Mouse (Mus musculus) layer of hippocampus, adult 2 months (tissue): Measurements from ENCODE around the gene Zcchc3. TPM values are rescaled to one million over a fixed set of nuclear protein-coding genes. Genes with fewer than 3 reads are reported as not detected.

ENCODE experiments used
- DNase-seq, 2 experiments: peaks; one replicate each; pipeline ENCODE4 v3.0.0; 2022; ENCODE audit warnings: low spot score in 2 of 2
- H3K27ac ChIP-seq: fragments of 200-600 bp; 2 replicates; pipeline ENCODE4 v1.8.1; 2022
- H3K4me3 ChIP-seq: fragments of 200-600 bp; 2 replicates; pipeline ENCODE4 v1.8.1; 2022; ENCODE audit warnings: mild to moderate bottlenecking
- CTCF ChIP-seq: fragments of 200-600 bp; conservative IDR thresholded peaks from 2 replicates; pipeline ENCODE4 v1.8.1; 2022; ENCODE audit warnings: antibody characterized with exemption, mild to moderate bottlenecking, moderate library complexity
- total RNA-seq, 2 experiments: library from RNA; stranded (reverse); gene quantifications; 2 replicates each; pipeline ENCODE4 v1.2.3; 2021

The Zcchc3 gene
- total RNA-seq, 2 experiments from 2014 or later: 9.9 to 10.1 TPM

DNA sequence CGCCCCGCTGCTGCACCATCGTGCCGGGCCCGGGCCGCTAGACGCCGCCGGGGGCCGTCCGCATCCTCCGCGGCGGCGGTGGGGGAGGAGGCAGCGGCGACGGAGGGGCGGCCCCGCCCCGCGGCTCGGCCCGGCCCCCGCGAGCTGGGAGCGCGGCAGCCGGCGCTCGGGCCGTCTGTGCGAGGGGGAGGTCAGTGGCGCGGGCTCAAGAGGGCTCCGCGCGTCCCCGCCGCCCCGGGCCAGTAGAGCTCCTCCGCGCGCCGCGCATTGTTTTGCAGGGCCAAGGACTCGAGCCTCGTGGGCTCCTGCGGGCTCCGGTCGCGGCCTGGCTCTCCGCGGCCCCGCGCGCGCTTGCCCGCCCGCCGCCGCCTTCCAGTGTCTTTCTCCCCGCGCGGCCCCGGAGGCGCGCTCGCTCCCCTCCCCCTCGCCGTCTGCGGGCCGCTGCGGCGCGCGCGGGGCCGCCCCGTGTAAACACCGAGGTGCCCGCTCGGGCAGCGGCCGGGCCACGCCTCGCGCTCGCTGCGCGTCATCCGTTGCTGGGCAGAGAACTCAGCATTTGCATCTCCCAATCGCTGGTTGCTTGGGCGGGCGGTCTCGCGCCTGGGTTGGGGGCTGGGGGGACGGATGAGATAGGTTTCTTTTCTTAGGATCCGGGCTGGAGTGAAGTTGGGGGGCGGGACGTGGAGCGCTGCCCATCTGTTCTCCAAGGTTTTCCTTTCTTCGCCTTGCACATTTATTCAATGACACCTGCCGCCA is 17.0 kb downstream of the Zcchc3 start, which contains the start of gene Sox12:
Gene Sox12, minus strand, starts transcription at position 384 of the 756 bp plus-strand sequence.
- peak; percentile 97 to 99 for DNase-seq
- TF ChIP-seq CTCF: no peak

DNA sequence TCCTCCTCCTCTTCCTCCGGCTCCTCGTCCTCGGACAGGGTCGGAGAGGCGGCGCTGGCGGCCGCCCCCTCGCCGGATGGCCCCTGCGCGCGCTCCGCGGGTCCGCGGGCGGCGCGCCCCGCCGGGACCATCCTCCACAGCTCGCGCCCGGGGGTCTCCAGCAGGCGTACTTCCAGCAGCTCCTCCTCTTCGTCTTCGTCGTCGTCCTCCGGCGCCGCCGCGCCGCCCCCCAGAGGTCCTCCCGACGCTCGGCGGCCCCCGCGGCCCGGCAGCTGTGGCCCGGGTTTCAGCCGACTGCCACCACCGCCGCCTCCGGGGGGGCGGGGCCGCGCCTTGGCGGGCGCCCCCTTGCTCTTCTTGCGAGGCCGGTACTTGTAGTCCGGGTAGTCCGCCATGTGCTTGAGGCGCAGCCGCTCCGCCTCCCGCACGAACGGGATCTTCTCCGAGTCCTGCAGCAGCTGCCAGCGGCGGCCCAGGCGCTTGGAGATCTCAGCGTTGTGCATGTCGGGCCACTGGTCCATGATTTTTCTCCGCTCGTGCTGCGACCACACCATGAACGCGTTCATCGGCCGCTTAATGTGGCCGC is 17.7 kb downstream of the Zcchc3 start:
- H3K4me3 ChIP-seq: peak overlapping the region; percentile 90
- DNase-seq: peak; percentile 83 to 87
- no peak for TF ChIP-seq CTCF
- H3K27ac ChIP-seq: peak overlapping the region; percentile 99

More for the DNA sequence above, 17.0 kb downstream of the Zcchc3 start, which contains the start of gene Sox12:
- peak within 1 kb of the TSS; percentile 90 for H3K4me3 ChIP-seq
- peak within 1 kb of the TSS; percentile 99 for H3K27ac ChIP-seq

GRCm38 (mm10) chr2:152396110-152397003 is 18.5 kb downstream of the Zcchc3 start:
- DNase-seq: peak; percentile 86 to 95
- peak overlapping the region; percentile 90 for H3K4me3 ChIP-seq
- peak; percentile 66 for TF ChIP-seq CTCF
- peak overlapping the region; percentile 99 for H3K27ac ChIP-seq

GRCm38 (mm10) chr2:152395271-152395920 is 19.4 kb downstream of the Zcchc3 start:
- Histone ChIP-seq H3K4me3 (peak overlapping the region; percentile 90), H3K27ac (peak overlapping the region; percentile 99)
- TF ChIP-seq CTCF: no peak
- DNase-seq: peak; percentile 10 to 16

DNA sequence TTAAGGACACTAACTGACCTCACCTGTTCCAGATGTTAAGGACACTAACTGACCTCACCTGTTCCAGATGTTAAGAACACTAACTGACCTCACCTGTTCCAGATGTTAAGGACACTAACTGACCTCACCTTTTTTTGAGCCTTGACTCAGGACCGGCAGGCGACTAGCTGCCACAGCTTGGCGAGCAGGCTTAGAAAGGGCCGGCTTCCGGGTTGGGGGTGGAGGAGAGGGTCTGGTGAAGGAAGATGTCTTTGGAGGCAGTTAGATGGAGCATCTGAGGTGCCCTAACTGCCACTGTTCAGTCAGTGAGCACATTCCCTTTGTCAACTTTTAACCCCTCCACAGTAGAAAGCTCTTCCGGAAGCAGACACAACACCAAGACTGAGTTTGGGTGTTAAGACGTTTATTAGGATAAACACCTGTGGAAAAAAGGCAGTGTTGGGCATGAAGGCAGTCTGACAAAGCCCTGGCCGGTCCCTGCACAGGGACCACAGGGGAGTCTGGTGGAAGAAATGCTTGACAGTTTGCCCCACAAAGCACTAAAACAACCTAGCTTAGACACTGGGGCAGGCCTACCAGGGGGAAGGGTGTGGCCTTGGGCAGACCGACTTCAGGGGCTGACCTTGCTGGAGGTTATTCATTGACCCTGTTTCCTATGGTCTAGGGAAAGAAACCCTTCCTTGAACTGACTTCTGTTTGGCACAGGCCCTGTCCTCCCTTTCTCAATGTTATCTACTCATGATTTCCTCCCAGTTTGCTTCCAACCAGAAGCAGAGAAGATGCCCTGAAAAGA is 21.4 kb downstream of the Zcchc3 start:
- no peak for TF ChIP-seq CTCF
- H3K27ac ChIP-seq: no peak overlapping the region
- no peak overlapping the region for H3K4me3 ChIP-seq
- no peak for DNase-seq

DNA sequence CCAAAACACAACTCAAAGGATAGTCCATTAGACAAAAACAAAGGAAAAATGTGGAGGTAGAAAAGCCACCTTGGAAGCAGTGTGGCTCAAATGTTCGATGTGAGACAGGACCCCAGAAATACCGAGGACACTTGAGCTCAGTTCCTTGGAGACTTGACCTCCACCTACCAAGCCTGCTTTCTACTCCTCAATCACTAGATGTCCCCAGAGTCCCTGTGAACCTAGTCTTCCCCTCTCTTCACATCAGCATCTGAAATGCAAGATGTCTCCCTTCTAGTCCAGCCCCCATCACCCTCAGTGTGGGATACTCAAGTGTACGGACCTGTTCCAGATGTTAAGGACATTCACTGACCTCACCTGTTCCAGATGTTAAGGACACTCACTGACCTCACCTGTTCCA is 22.0 kb downstream of the Zcchc3 start:
- H3K4me3 ChIP-seq: no peak overlapping the region
- DNase-seq: peak; percentile 33 to 63
- peak; percentile 87 for TF ChIP-seq CTCF
- no peak overlapping the region for H3K27ac ChIP-seq

- no peak for TF ChIP-seq CTCF
- no peak overlapping the region for H3K27ac ChIP-seq
- no peak overlapping the region for H3K4me3 ChIP-seq
- no peak for DNase-seq
Measured at GRCm38 (mm10) chr2:152384191-152384590, 30.6 kb downstream of the Zcchc3 start.

DNA sequence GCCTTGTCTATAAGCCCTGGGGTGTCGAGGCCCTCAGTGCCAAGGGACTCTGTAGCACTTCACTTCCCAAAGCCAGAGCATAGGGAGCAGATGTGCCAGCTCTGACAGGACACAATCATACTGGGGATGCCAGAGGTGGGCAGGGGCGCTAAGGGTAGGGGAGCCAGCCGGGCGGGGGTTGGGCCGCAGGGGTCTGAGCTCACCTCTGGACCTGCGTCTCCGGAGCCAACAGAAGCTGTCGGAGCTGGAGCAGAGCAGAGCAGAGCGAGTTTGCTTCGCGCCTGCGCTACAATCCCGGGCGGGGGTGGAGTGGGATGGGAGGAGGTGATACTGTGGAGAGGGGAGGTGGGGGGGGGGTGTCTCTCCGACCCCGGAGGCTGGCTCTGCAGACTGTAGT is 38.5 kb downstream of the Zcchc3 start, which contains the start of gene Nrsn2:
Gene Nrsn2, minus strand, starts transcription at position 294 of the 397 bp plus-strand sequence.
- H3K4me3 ChIP-seq: peak within 1 kb of the TSS; percentile 49
- peak in 1 of 2 experiments; percentile 54 for DNase-seq
- H3K27ac ChIP-seq: peak within 1 kb of the TSS; percentile 74
- TF ChIP-seq CTCF: no peak

- DNase-seq: peak; percentile 40 to 53
- TF ChIP-seq CTCF: no peak
Measured at GRCm38 (mm10) chr2:152375652-152376344, 39.0 kb downstream of the Zcchc3 start.

DNA sequence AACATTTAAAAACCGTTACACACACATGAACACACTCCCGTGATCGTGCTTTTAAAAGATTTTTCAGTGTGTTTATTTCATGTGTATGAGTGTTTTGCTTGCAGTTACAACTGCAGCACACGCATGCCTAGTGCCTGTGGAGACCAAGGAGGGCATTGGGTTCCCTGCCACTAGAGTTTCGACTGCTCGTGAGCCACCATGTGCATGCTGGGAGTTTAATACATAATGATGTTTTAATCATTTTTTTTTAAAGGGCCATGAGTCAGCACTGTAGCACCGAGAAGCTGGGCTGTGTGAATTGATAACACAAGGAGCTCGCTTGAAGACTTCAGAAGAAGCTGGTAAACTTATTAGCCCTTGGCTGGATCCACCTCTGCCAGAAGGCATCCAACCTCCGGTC is 41.3 kb downstream of the Zcchc3 start:
- no peak for DNase-seq
- Histone ChIP-seq H3K4me3 (no peak overlapping the region), H3K27ac (no peak overlapping the region)
- no peak for TF ChIP-seq CTCF

More at GRCm38 (mm10) chr2:152375652-152376344, 39.0 kb downstream of the Zcchc3 start:
- Histone ChIP-seq H3K4me3 (peak overlapping the region; percentile 49), H3K27ac (peak overlapping the region; percentile 74)

DNA sequence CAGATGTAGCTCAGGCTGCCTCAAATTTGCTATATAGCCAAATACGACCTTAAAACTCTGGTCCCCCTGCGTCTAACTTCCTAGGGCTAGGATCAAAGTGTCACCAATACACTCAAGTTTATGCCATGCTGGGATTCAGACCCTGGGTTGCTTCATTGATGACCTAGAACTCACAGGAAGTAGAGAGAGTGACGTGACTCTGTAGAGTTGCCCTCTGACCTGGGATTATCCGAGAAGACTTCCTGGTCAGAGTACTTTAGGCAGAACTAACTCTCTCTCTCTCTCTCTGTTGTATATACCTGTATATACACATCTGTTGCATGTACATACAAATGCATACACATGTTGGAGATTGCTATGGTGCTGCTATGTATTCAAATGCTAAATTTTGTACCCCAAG is 42.2 kb downstream of the Zcchc3 start:
- Histone ChIP-seq H3K27ac (no peak overlapping the region), H3K4me3 (no peak overlapping the region)
- no peak for DNase-seq
- TF ChIP-seq CTCF: no peak
